Mouse (Mus musculus): ENCODE results near the gene Nacad. TPM values are rescaled to one million over a fixed set of nuclear protein-coding genes. Genes with fewer than 3 reads are reported as not detected.

The Nacad gene
- total RNA-seq, 2 experiments from 2014 or later, result 78.1 to 82.5 TPM

- DNase-seq (ENCODE audit: extremely low spot score in 1 of 2, low spot score in 2 of 2), result no peak
- intact Hi-C loops (cut with DNase I), result no loop called here
Measured at GRCm38 (mm10) chr11:6559996-6560395, 45.9 kb downstream of the Nacad start.

DNA sequence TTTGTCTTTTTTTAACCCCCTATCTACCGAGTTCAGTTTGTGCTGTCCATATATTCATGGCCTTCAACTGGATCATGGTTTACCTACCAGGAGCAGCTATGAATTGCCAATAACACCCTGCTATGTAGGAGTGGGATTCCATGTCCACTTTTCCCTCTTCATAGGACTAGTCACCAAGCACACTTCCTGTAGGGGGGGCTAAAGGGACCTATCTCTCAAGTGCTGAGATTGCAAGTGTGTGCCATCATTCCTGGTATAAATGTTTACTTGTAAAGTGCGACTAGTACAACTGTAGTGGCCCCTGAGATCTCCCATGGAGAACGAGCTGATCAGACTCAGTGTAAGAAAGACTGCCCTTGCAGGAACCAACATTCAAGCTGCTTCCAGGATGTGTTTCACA lies 47.6 kb downstream of the Nacad start:
- intact Hi-C loops (cut with DNase I), result no loop called here
- DNase-seq (ENCODE audit: extremely low spot score in 1 of 2, low spot score in 2 of 2), result no peak

DNA sequence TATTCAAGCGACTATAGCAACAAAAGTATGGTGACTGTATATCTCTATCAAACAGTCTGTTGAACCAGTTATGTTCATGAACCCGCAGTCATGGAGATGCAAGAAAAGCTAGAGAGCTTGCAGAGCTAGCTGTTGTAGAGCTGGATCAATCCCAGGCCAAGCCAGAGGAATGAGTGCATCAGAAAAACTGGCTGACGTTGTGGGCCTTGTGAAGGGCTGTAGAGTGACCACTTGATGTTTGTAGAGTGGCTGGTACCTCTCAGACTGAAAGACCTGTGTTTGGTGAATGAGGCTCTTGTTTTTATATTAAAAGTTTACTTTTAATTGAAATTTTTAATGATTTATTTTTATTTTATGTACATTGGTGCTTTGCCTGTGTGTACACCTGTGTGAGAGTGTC lies 55.7 kb downstream of the Nacad start:
- DNase-seq (ENCODE audit: extremely low spot score in 1 of 2, low spot score in 2 of 2), result no peak
- intact Hi-C loops (cut with DNase I), result no loop called here

DNA sequence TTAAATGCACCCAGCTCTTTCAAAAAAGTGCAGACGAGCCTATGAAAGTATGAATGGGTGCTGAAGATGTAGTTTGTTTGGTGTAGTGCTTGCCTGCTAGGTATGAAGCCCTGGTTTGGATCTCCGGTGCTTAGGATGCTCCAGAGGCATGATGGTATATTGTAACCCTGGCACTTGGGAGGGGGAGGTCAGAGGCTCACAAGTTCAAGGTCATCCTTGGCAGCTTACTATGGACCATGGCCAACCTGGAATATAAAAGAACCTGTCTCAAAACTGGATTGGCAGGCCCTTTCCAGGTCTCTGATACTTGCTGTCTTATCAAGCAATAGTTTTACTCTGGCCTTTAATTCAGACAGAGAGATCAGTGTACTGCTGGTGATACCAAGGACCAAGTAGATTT lies 56.1 kb downstream of the Nacad start:
- intact Hi-C loops (cut with DNase I), result loop anchor here (5.0 kb wide), 2 partner anchors 48 to 82 kb away; no protein-coding TSS in a partner anchor
- no peak for DNase-seq (ENCODE audit: extremely low spot score in 1 of 2, low spot score in 2 of 2)

Other genes starting within 250 kb of the Nacad start
- 100 to 1,000 TPM; 199 to 203 TPM for gene Zmiz2, start 217.0 kb downstream of the Nacad start, total RNA-seq (2021)
- 1,000 to 10,000 TPM; 2,299 to 2,355 TPM for gene Ppia, start 190.6 kb downstream of the Nacad start, total RNA-seq (2021)
- gene H2afv, start 161.6 kb downstream of the Nacad start, total RNA-seq (2021), result 10 to 100 TPM; 26.6 to 28.9 TPM
- 100 to 1,000 TPM; 276 to 277 TPM for gene Purb, start 130.1 kb downstream of the Nacad start, total RNA-seq (2021)
- gene Myo1g, start 85.1 kb downstream of the Nacad start, total RNA-seq (2021), result under 1 TPM; 0.51 to 0.85 TPM
- gene Ccm2, start 59.2 kb downstream of the Nacad start, total RNA-seq (2021), result 10 to 100 TPM; 57.7 to 60.9 TPM
- gene Tbrg4, start 20.0 kb upstream of the Nacad start, total RNA-seq (2021), result 10 to 100 TPM; 48.5 to 55.3 TPM
- not detected for gene Wap, start 32.6 kb upstream of the Nacad start, total RNA-seq (2021)
- gene Ramp3, start 52.5 kb upstream of the Nacad start, total RNA-seq (2021), result 10 to 100 TPM; 34.5 to 46.0 TPM
- gene Gm11983, start 231.6 kb upstream of the Nacad start, total RNA-seq (2021), result not detected